Mouse (Mus musculus): ENCODE measurements around the gene Mat2a. TPM values are rescaled to one million over a fixed set of nuclear protein-coding genes. Genes with fewer than 3 reads are reported as not detected.

The Mat2a gene
- total RNA-seq, 2 experiments from 2014 or later, result 186 to 202 TPM

GRCm38 (mm10) chr6:72420901-72421300 lies 18.5 kb downstream of the Mat2a start:
- intact Hi-C loops (cut with DNase I), result no loop called here
- DNase-seq, result no peak

- intact Hi-C loops (cut with DNase I), result no loop called here
- DNase-seq, result no peak
Observed at GRCm38 (mm10) chr6:72419806-72420205, 19.6 kb downstream of the Mat2a start.

- no peak for DNase-seq
- intact Hi-C loops (cut with DNase I), result no loop called here
Observed at GRCm38 (mm10) chr6:72418279-72418678, 21.1 kb downstream of the Mat2a start.

GRCm38 (mm10) chr6:72415964-72416772 lies 23.2 kb downstream of the Mat2a start:
- no peak for DNase-seq
- intact Hi-C loops (cut with DNase I), result no loop called here

GRCm38 (mm10) chr6:72415181-72415580 lies 24.2 kb downstream of the Mat2a start:
- DNase-seq, result no peak
- intact Hi-C loops (cut with DNase I), result no loop called here

- intact Hi-C loops (cut with DNase I), result no loop called here
- DNase-seq, result peak; percentile 94 to 97
Observed at GRCm38 (mm10) chr6:72414076-72414756, 25.1 kb downstream of the Mat2a start, which contains the start of gene Ggcx. Ggcx (plus strand) TSS chr6:72414308.

- DNase-seq, result no peak
- intact Hi-C loops (cut with DNase I), result no loop called here
Observed at GRCm38 (mm10) chr6:72410518-72410917, 28.8 kb downstream of the Mat2a start.

- DNase-seq, result no peak
- intact Hi-C loops (cut with DNase I), result no loop called here
Observed at GRCm38 (mm10) chr6:72410003-72410402, 29.4 kb downstream of the Mat2a start.

- peak; percentile 64 to 79 for DNase-seq
- intact Hi-C loops (cut with DNase I), result loop anchor here (5.0 kb wide), 2 partner anchors 127 to 222 kb away; no protein-coding TSS in a partner anchor
Observed at GRCm38 (mm10) chr6:72409567-72409966, 29.8 kb downstream of the Mat2a start.

- DNase-seq, result peak; percentile 82 to 88
- intact Hi-C loops (cut with DNase I), result loop anchor here (2.0 to 5.0 kb wide), 3 partner anchors 42 to 220 kb away; no protein-coding TSS in a partner anchor
Observed at GRCm38 (mm10) chr6:72407119-72407518, 32.2 kb downstream of the Mat2a start.

GRCm38 (mm10) chr6:72405356-72405755 lies 34.0 kb downstream of the Mat2a start:
- intact Hi-C loops (cut with DNase I), result loop anchor here (5.0 kb wide), 2 partner anchors 123 to 218 kb away; no protein-coding TSS in a partner anchor
- DNase-seq, result no peak

- intact Hi-C loops (cut with DNase I), result loop anchor here (5.0 kb wide), 1 partner anchor 45 kb away; the partner anchor contains the start of gene Tmem150a
- peak; percentile 78 to 81 for DNase-seq
Observed at GRCm38 (mm10) chr6:72401875-72402274, 37.5 kb downstream of the Mat2a start.

GRCm38 (mm10) chr6:72399967-72400366 lies 39.4 kb downstream of the Mat2a start:
- no peak for DNase-seq
- intact Hi-C loops (cut with DNase I), result loop anchor here (5.0 kb wide), 1 partner anchor 43 kb away; the partner anchor contains the start of gene Tmem150a

- no peak for DNase-seq
- intact Hi-C loops (cut with DNase I), result no loop called here
Observed at GRCm38 (mm10) chr6:72396837-72397251, 42.5 kb downstream of the Mat2a start.

GRCm38 (mm10) chr6:72392341-72392740 lies 47.0 kb downstream of the Mat2a start:
- intact Hi-C loops (cut with DNase I), result no loop called here
- DNase-seq, result no peak

GRCm38 (mm10) chr6:72390795-72391521 lies 48.4 kb downstream of the Mat2a start:
- intact Hi-C loops (cut with DNase I), result no loop called here
- peak; percentile 70 to 72 for DNase-seq

GRCm38 (mm10) chr6:72389941-72390771 lies 49.2 kb downstream of the Mat2a start, which contains the start of gene Vamp8:
Vamp8 (minus strand) TSS chr6:72390703.
- intact Hi-C loops (cut with DNase I), result loop anchor here (5.0 kb wide), 1 partner anchor 43 kb away; the partner anchor contains the start of genes 0610030E20Rik and Usp39

GRCm38 (mm10) chr6:72389471-72389940 lies 49.9 kb downstream of the Mat2a start:
- DNase-seq, result no peak
- intact Hi-C loops (cut with DNase I), result loop anchor here (5.0 kb wide), 1 partner anchor 42 kb away; the partner anchor contains the start of genes 0610030E20Rik and Usp39

More at GRCm38 (mm10) chr6:72389941-72390771, 49.2 kb downstream of the Mat2a start, which contains the start of gene Vamp8:
- DNase-seq, result peak; percentile 90 to 93

- intact Hi-C loops (cut with DNase I), result loop anchor here (5.0 kb wide), 1 partner anchor 42 kb away; the partner anchor contains the start of genes 0610030E20Rik and Usp39
- no peak for DNase-seq
Observed at GRCm38 (mm10) chr6:72388791-72389329, 50.5 kb downstream of the Mat2a start.

Measured in heart, postnatal 14 days (tissue).